Mouse (Mus musculus) midbrain, embryonic 15.5 days (tissue): ENCODE results near the gene Olfr1270. TPM values are rescaled to one million over a fixed set of nuclear protein-coding genes. Genes with fewer than 3 reads are reported as not detected.
A peak's percentile ranks its signal among the peaks of the same experiment; 100 is the strongest.
"Not testable (repeated sequence)": the region's sequence is repeated elsewhere in the genome, so short reads cannot be mapped to it uniquely, and the experiment has no call there.

ENCODE experiments used
- ATAC-seq: fragments of 200-750 bp; cut with Nextera tagmentation; replicated peaks from 2 replicates; pipeline ENCODE4 v1.8.0; 2017; ENCODE audit warnings: moderate TSS enrichment
- H3K27ac ChIP-seq: fragments of 300-500 bp; sonication (generic); 2 replicates; pipeline ENCODE4 v1.5.1; 2015; ENCODE audit warnings: mild to moderate bottlenecking, inconsistent platforms
- H3K27me3 ChIP-seq: fragments of 300-500 bp; sonication (generic); replicated peaks from 2 replicates; pipeline ENCODE4 v1.6.1; 2015; ENCODE audit warnings: inconsistent platforms
- H3K36me3 ChIP-seq: fragments of 300-500 bp; sonication (generic); replicated peaks from 2 replicates; pipeline ENCODE4 v1.6.1; 2015; ENCODE audit warnings: inconsistent platforms
- H3K4me1 ChIP-seq: fragments of 300-500 bp; sonication (generic); 2 replicates; pipeline ENCODE4 v1.6.1; 2015; ENCODE audit warnings: inconsistent platforms
- H3K4me2 ChIP-seq: fragments of 300-500 bp; sonication (generic); 2 replicates; pipeline ENCODE4 v1.6.1; 2015; ENCODE audit warnings: inconsistent platforms, mild to moderate bottlenecking, moderate library complexity
- H3K4me3 ChIP-seq: fragments of 300-500 bp; sonication (generic); 2 replicates; pipeline ENCODE4 v1.5.1; 2015; ENCODE audit warnings: mild to moderate bottlenecking, inconsistent platforms
- H3K9ac ChIP-seq: fragments of 300-500 bp; sonication (generic); 2 replicates; pipeline ENCODE4 v1.6.1; 2015; ENCODE audit warnings: mild to moderate bottlenecking, inconsistent platforms
- H3K9me3 ChIP-seq: fragments of 300-500 bp; sonication (generic); 2 replicates; pipeline ENCODE4 v1.6.1; 2016; ENCODE audit warnings: inconsistent platforms
- WGBS: fragments of 180-500 bp; shearing (Covaris S2); methylation state at CpG from one replicate; pipeline ENCODE4 v1.1.7; 2015; ENCODE audit warnings: mixed read lengths; 5-methylcytosine and 5-hydroxymethylcytosine counted together
- polyA plus RNA-seq: library from polyadenylated mRNA; unstranded; fragments of >200 nt; fragmentation: Nextera tagmentation; extraction: Ambion mirVana; gene quantifications from 2 replicates; pipeline ENCODE4 v1.2.1, GENCODE M21; 2015

The Olfr1270 gene
- not detected in 2 replicates for polyA plus RNA-seq

- H3K4me1 ChIP-seq = no peaks in the 10 kb centered on the region
- H3K27ac ChIP-seq = no peak within 1 kb of the TSS
- H3K4me2 ChIP-seq = no peak within 1 kb of the TSS
- H3K27me3 ChIP-seq = no peaks in the 10 kb centered on the region
- H3K36me3 ChIP-seq = no peaks in the 10 kb centered on the region
- 91% methylated on average over 3 of the region's 3 CpGs for WGBS
- no peaks in the 10 kb centered on the region for H3K9me3 ChIP-seq
- no peak within 1 kb of the TSS for H3K4me3 ChIP-seq
- H3K9ac ChIP-seq = no peak within 1 kb of the TSS
- no peak for ATAC-seq
Observed at GRCm38 (mm10) chr2:90152991-90153390, at the start of gene Olfr1270. TSS of gene Olfr1270 (minus strand) at chr2:90153091.

DNA sequence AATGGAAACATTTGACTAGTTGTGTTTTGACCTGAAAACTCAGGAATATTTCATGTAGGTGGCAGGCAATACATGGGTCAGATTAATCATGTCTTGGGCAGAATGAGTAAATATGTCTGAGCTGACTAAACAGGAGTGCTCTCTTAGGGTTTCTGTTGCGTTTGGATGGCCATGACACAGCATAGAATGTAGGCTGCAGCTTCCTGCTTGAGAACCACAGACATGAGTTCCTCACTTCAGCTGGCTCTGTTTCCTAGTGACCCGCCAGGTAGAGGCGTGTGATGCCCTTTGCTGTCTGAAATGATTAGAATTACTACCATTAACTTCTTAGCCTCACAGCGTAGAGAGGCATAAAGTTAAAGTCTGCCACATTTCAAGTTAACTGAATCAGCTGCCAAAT, 46.7 kb upstream of the Olfr1270 start:
- not testable (repeated sequence) for H3K36me3 ChIP-seq, H3K4me2 ChIP-seq, H3K4me3 ChIP-seq, H3K27ac ChIP-seq, H3K9me3 ChIP-seq, H3K9ac ChIP-seq, ATAC-seq, H3K4me1 ChIP-seq, H3K27me3 ChIP-seq
- WGBS = no CpG with 5 or more reads among the region's 4 CpGs

GRCm38 (mm10) chr2:90195285-90195684, 42.4 kb upstream of the Olfr1270 start:
- not testable (repeated sequence) for H3K9me3 ChIP-seq, H3K27ac ChIP-seq, H3K4me2 ChIP-seq, H3K4me1 ChIP-seq, H3K36me3 ChIP-seq, H3K9ac ChIP-seq, H3K4me3 ChIP-seq, H3K27me3 ChIP-seq
- no CpG with 5 or more reads among the region's 6 CpGs for WGBS
- 0 out of 2 replicates have a peak, but pooled peaks have one; percentile 17 for ATAC-seq

DNA sequence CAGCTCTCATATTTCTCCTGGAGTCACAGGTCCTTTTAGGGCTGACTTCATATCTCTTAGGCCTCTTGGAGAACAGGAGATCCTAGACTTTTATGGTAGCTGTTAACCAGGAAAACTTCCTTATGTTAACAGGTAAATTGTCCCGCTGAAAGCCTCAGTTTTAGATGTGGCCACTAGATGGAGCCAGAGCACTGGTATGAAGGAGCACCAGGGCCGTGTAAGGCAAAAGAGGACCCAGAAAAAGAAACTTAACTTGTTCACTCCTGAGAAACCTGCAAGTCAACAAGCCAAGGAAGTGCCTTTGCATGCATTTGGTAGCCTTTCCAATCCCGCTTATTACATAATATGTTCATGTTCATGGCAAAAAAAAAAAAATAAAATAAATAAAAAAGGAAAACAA, 41.9 kb upstream of the Olfr1270 start:
- H3K4me2 ChIP-seq, H3K4me1 ChIP-seq, H3K9me3 ChIP-seq, H3K4me3 ChIP-seq, H3K27me3 ChIP-seq, H3K9ac ChIP-seq, H3K36me3 ChIP-seq, H3K27ac ChIP-seq: not testable (repeated sequence)
- ATAC-seq = peak; percentile 69
- WGBS = no CpG with 5 or more reads among the region's 3 CpGs

- H3K36me3 ChIP-seq, H3K9me3 ChIP-seq, ATAC-seq, H3K9ac ChIP-seq, H3K27ac ChIP-seq, H3K27me3 ChIP-seq, H3K4me3 ChIP-seq, H3K4me1 ChIP-seq, H3K4me2 ChIP-seq: not testable (repeated sequence)
- no CpG with 5 or more reads among the region's 5 CpGs for WGBS
Observed at GRCm38 (mm10) chr2:90187082-90187481, 34.2 kb upstream of the Olfr1270 start.

DNA sequence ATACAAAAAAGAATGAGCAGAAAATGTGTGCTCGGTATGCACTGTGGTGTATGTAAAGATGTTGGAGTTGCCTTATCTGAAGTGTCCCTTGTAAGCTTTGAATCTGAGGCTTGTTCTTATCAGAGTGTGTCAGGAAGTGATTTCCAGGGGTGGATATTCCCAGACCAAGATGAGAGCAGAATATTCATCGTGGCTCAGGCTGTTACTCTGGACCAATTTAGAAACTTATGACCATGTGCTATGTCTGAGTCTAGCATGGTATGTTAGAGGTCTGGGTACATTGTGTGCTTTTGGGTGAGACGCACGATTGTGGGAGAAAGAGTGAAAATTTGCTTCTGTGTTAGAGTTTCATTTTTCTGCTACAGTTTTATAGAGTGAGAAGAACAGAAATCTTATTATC, 33.2 kb upstream of the Olfr1270 start:
- not testable (repeated sequence) for ATAC-seq, H3K4me2 ChIP-seq, H3K36me3 ChIP-seq, H3K4me3 ChIP-seq, H3K9me3 ChIP-seq, H3K27ac ChIP-seq, H3K9ac ChIP-seq, H3K27me3 ChIP-seq, H3K4me1 ChIP-seq
- no CpG with 5 or more reads among the region's 4 CpGs for WGBS

DNA sequence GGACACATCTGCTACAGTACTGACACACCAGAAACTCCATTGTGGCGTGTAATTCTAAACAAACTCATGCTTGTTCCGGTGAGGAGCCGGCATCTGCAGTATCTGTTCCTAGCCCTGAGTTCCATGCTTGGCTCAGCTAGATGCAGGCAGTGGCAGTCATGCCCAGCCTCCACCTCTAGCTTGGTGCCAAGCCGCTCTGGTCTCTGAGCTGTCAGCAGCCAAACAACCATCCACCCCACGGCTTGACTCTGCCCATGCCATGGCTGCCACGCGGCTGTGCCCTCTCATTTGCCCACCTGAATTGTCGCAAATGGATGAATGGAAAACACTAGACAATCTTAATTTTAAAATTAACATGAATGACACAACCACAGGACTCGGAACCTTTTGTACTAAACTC, 1.0 kb upstream of the Olfr1270 start:
- Histone ChIP-seq H3K9ac (no peak overlapping the region), H3K9me3 (no peaks in the 10 kb centered on the region), H3K4me3 (no peak overlapping the region), H3K4me1 (no peaks in the 10 kb centered on the region), H3K36me3 (no peaks in the 10 kb centered on the region), H3K4me2 (no peak overlapping the region), H3K27me3 (no peaks in the 10 kb centered on the region), H3K27ac (no peak overlapping the region)
- ATAC-seq = no peak
- WGBS = 92% methylated on average over 9 of the region's 9 CpGs

DNA sequence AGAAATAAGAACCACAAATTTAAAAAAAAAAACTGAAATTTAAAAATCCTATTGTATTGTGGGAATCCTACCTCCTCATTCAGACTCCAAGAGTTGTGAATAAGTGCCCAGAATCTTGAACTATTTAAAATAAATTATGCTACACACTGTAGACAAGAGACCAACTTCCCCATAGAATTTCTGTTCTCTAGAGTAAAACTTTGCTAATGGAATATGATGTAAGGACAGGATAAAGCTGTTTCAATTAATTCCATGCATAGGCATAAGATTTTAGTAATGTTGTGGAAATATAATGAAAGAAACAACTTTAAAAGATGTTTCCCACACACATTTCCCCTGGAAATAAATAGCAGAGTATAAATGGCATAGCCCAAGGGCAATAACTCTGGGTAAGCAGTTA, 10.7 kb downstream of the Olfr1270 start, which contains the start of gene Olfr32:
Gene Olfr32, minus strand, starts transcription at position 101 of the 400 bp plus-strand sequence.
- Histone ChIP-seq H3K9me3 (no peaks in the 10 kb centered on the region), H3K27me3 (no peaks in the 10 kb centered on the region), H3K27ac (no peak within 1 kb of the TSS), H3K9ac (no peak within 1 kb of the TSS), H3K4me3 (no peak within 1 kb of the TSS), H3K4me2 (no peak within 1 kb of the TSS), H3K4me1 (no peaks in the 10 kb centered on the region), H3K36me3 (no peaks in the 10 kb centered on the region)
- ATAC-seq = no peak

- H3K9ac ChIP-seq = no peak within 1 kb of the TSS
Observed at GRCm38 (mm10) chr2:90121312-90121711, 31.6 kb downstream of the Olfr1270 start, which contains the start of gene Olfr1269. TSS of gene Olfr1269 (minus strand) at chr2:90121412.

More at GRCm38 (mm10) chr2:90121312-90121711, 31.6 kb downstream of the Olfr1270 start, which contains the start of gene Olfr1269:
- H3K4me1 ChIP-seq = no peaks in the 10 kb centered on the region
- no peak within 1 kb of the TSS for H3K4me2 ChIP-seq
- H3K27ac ChIP-seq = no peak within 1 kb of the TSS
- ATAC-seq = no peak
- H3K36me3 ChIP-seq = no peaks in the 10 kb centered on the region
- no peaks in the 10 kb centered on the region for H3K27me3 ChIP-seq
- 100% methylated on average over 1 of the region's 1 CpGs for WGBS
- no peaks in the 10 kb centered on the region for H3K9me3 ChIP-seq
- H3K4me3 ChIP-seq = no peak within 1 kb of the TSS

Other genes with a start within 250 kb of the Olfr1270 start
- gene Olfr1258, start 225.8 kb downstream of the Olfr1270 start, polyA plus RNA-seq = not detected in 2 replicates
- gene Olfr1259, start 204.4 kb downstream of the Olfr1270 start, polyA plus RNA-seq = not detected in 2 replicates
- not detected in 2 replicates for gene Olfr1260, start 178.8 kb downstream of the Olfr1270 start, polyA plus RNA-seq
- not detected in 2 replicates for gene Olfr1261, start 161.9 kb downstream of the Olfr1270 start, polyA plus RNA-seq
- not detected in 2 replicates for gene Olfr1262, start 152.9 kb downstream of the Olfr1270 start, polyA plus RNA-seq
- gene Olfr1263, start 141.0 kb downstream of the Olfr1270 start, polyA plus RNA-seq = not detected in 2 replicates
- gene Olfr1264, start 127.5 kb downstream of the Olfr1270 start, polyA plus RNA-seq = not detected in 2 replicates
- not detected in 2 replicates for gene Olfr1265, start 117.8 kb downstream of the Olfr1270 start, polyA plus RNA-seq
- gene Olfr140, start 89.5 kb downstream of the Olfr1270 start, polyA plus RNA-seq = not detected in 2 replicates
- not detected in 2 replicates for gene Olfr1269, start 31.7 kb downstream of the Olfr1270 start, polyA plus RNA-seq
- not detected in 2 replicates for gene Olfr32, start 10.8 kb downstream of the Olfr1270 start, polyA plus RNA-seq
- gene Olfr1506, start 71.4 kb upstream of the Olfr1270 start, polyA plus RNA-seq = not detected in 2 replicates
- gene Olfr142, start 104.5 kb upstream of the Olfr1270 start, polyA plus RNA-seq = not detected in 2 replicates
- not detected in 2 replicates for gene Olfr1271, start 117.9 kb upstream of the Olfr1270 start, polyA plus RNA-seq
- not detected in 2 replicates for gene Olfr1272, start 139.8 kb upstream of the Olfr1270 start, polyA plus RNA-seq
- not detected in 2 replicates for gene Gm13769, start 169.1 kb upstream of the Olfr1270 start, polyA plus RNA-seq
- not detected in 2 replicates for gene Olfr1274-ps, start 245.6 kb upstream of the Olfr1270 start, polyA plus RNA-seq